Mouse (Mus musculus): ENCODE data around the gene Gm10959. TPM values are rescaled to one million over a fixed set of nuclear protein-coding genes. Genes with fewer than 3 reads are reported as not detected.

Gm10959 gene
- polyA plus RNA-seq, 1 experiment from 2014 or later: not detected

GRCm38 (mm10) chr3:122876870-122877269 lies 42.3 kb downstream of the Gm10959 start:
- no peaks in the 10 kb centered on the region for H3K4me1 ChIP-seq (ENCODE audit: control insufficient read depth, insufficient read depth, low read length)
- H3K4me2 ChIP-seq (ENCODE audit: low read depth, low read length): no peak overlapping the region
- no peak overlapping the region for H3K4me3 ChIP-seq (ENCODE audit: low read depth, low read length)
- H3K27ac ChIP-seq (ENCODE audit: low read depth, low read length): no peak overlapping the region
- H3K9ac ChIP-seq (replicated peaks; ENCODE audit: low read depth, low read length): no peak overlapping the region
- no peaks in the 10 kb centered on the region for H3K36me3 ChIP-seq (ENCODE audit: control insufficient read depth, insufficient read depth, low read length)
- no peaks in the 10 kb centered on the region for H3K9me3 ChIP-seq (ENCODE audit: control insufficient read depth, low read length)
- H3K27me3 ChIP-seq (ENCODE audit: control insufficient read depth, insufficient read depth, low read length): no peaks in the 10 kb centered on the region
- no peak for ATAC-seq (ENCODE audit: low read depth)
- WGBS: 91% methylated on average over 2 of the region's 2 CpGs

DNA sequence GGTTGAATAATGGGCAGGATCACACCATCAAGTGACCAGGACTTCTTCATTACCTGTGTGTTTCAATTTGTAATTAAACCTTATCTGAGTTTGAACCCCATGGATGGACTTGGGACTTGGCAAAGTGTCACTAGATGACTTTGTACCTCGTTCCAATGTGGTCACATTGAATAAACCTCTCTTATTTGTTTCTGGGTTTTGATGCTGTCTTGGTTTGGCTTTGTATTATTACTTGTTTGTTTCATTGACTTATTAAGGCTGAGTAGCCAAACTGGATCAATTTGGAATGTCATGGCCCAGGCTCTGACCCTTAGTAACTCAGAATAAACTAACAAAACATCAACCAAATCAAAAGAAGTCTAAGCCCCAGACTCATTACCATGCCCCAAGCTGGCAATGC lies 47.6 kb downstream of the Gm10959 start:
- Histone ChIP-seq H3K36me3 (ENCODE audit: control insufficient read depth, insufficient read depth, low read length) (no peaks in the 10 kb centered on the region), H3K4me1 (ENCODE audit: control insufficient read depth, insufficient read depth, low read length) (no peaks in the 10 kb centered on the region), H3K4me3 (ENCODE audit: low read depth, low read length) (no peak overlapping the region), H3K9ac (replicated peaks; ENCODE audit: low read depth, low read length) (no peak overlapping the region), H3K27ac (ENCODE audit: low read depth, low read length) (no peak overlapping the region), H3K9me3 (ENCODE audit: control insufficient read depth, low read length) (no peaks in the 10 kb centered on the region), H3K4me2 (ENCODE audit: low read depth, low read length) (no peak overlapping the region), H3K27me3 (ENCODE audit: control insufficient read depth, insufficient read depth, low read length) (no peaks in the 10 kb centered on the region)
- no peak for ATAC-seq (ENCODE audit: low read depth)
- WGBS: 97% methylated on average over 1 of the region's 1 CpGs

- no peaks in the 10 kb centered on the region for H3K9me3 ChIP-seq (ENCODE audit: control insufficient read depth, low read length)
- H3K4me1 ChIP-seq (ENCODE audit: control insufficient read depth, insufficient read depth, low read length): no peaks in the 10 kb centered on the region
- no peak overlapping the region for H3K4me2 ChIP-seq (ENCODE audit: low read depth, low read length)
- 100% methylated on average over 1 of the region's 1 CpGs for WGBS
- no peaks in the 10 kb centered on the region for H3K36me3 ChIP-seq (ENCODE audit: control insufficient read depth, insufficient read depth, low read length)
- H3K9ac ChIP-seq (replicated peaks; ENCODE audit: low read depth, low read length): no peak overlapping the region
- H3K27ac ChIP-seq (ENCODE audit: low read depth, low read length): no peak overlapping the region
- no peaks in the 10 kb centered on the region for H3K27me3 ChIP-seq (ENCODE audit: control insufficient read depth, insufficient read depth, low read length)
- H3K4me3 ChIP-seq (ENCODE audit: low read depth, low read length): no peak overlapping the region
- ATAC-seq (ENCODE audit: low read depth): no peak
These were observed 50.9 kb downstream of the Gm10959 start for GRCm38 (mm10) chr3:122868270-122868669.

DNA sequence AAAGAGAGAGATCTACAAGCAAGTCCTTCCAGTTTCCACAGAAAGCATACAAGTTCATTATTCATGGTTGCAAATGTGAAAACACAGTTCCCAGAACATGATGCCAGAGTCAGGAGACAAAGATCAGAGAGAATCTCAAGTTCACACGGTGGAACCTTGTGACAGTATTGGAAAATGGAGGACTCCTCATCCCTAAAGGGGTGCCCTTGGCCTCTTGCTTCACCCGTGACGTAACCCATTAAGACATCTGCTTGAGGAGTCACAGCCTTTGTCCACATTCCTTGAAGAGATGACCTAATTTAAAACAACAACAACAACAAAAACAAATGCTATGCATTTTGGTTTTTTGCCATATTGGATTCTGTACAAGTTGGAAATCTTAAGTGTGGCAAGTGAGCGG lies 54.1 kb downstream of the Gm10959 start:
- no peak for ATAC-seq (ENCODE audit: low read depth)
- H3K4me2 ChIP-seq (ENCODE audit: low read depth, low read length): no peak overlapping the region
- no peaks in the 10 kb centered on the region for H3K36me3 ChIP-seq (ENCODE audit: control insufficient read depth, insufficient read depth, low read length)
- no peaks in the 10 kb centered on the region for H3K9me3 ChIP-seq (ENCODE audit: control insufficient read depth, low read length)
- H3K27ac ChIP-seq (ENCODE audit: low read depth, low read length): no peak overlapping the region
- no peaks in the 10 kb centered on the region for H3K4me1 ChIP-seq (ENCODE audit: control insufficient read depth, insufficient read depth, low read length)
- no peak overlapping the region for H3K4me3 ChIP-seq (ENCODE audit: low read depth, low read length)
- no peak overlapping the region for H3K9ac ChIP-seq (replicated peaks; ENCODE audit: low read depth, low read length)
- H3K27me3 ChIP-seq (ENCODE audit: control insufficient read depth, insufficient read depth, low read length): no peaks in the 10 kb centered on the region
- WGBS: 89% methylated on average over 4 of the region's 4 CpGs

Other genes starting within 250 kb of the Gm10959 start
- gene Pde5a, start 190.4 kb downstream of the Gm10959 start, polyA plus RNA-seq (2014; fragmentation: Nextera tagmentation; extraction: Ambion mirVana): 1.7 and 2.0 TPM in 2 replicates
- gene Fabp2, start 24.3 kb downstream of the Gm10959 start, polyA plus RNA-seq (2014; fragmentation: Nextera tagmentation; extraction: Ambion mirVana): not detected in 2 replicates
- gene 1810037I17Rik, start 4.8 kb upstream of the Gm10959 start, polyA plus RNA-seq (2014; fragmentation: Nextera tagmentation; extraction: Ambion mirVana): 89.3 and 90.3 TPM in 2 replicates
- 10.2 and 15.1 TPM in 2 replicates for gene Usp53, start 65.2 kb upstream of the Gm10959 start, polyA plus RNA-seq (2014; fragmentation: Nextera tagmentation; extraction: Ambion mirVana)
- gene Myoz2, start 115.7 kb upstream of the Gm10959 start, polyA plus RNA-seq (2014; fragmentation: Nextera tagmentation; extraction: Ambion mirVana): 0.55 TPM in 1 of 2 replicates, not detected in the other

All from neural tube, embryonic 14.5 days (tissue).